Mouse (Mus musculus) CH12.LX (cell line): Measurements from ENCODE around the gene Irf3.

Experiments used
- CTCF ChIP-seq, 2 experiments: IDR thresholded peaks in 1 of 2; conservative IDR thresholded peaks in 1 of 2; 2 replicates each; pipeline ENCODE4 v1.5.1; 2011 to 2012; ENCODE audit warnings: low read depth in 2 of 2, low read length in 2 of 2, improper control_type of control experiment in 1 of 2, inconsistent platforms in 1 of 2, mild to moderate bottlenecking in 1 of 2, moderate library complexity in 1 of 2
- E2F4 ChIP-seq: IDR thresholded peaks from 2 replicates; pipeline ENCODE4 v1.6.1; 2011; ENCODE audit warnings: low read depth, low read length, improper control_type of control experiment; ENCODE audit not compliant: insufficient replicate concordance
- EP300 ChIP-seq: IDR thresholded peaks from 2 replicates; pipeline ENCODE4 v1.6.1; 2011; ENCODE audit warnings: low read length, improper control_type of control experiment
- GABPA ChIP-seq: IDR thresholded peaks from 2 replicates; pipeline ENCODE4 v1.6.1; 2012; ENCODE audit warnings: low read depth, low read length, improper control_type of control experiment, inconsistent platforms; ENCODE audit not compliant: insufficient replicate concordance
- JUND ChIP-seq: conservative IDR thresholded peaks from 2 replicates; pipeline ENCODE4 v1.6.1; 2011; ENCODE audit warnings: low read depth, low read length, improper control_type of control experiment
- MAX ChIP-seq: IDR thresholded peaks from 2 replicates; pipeline ENCODE4 v1.6.1; 2011; ENCODE audit warnings: low read length, improper control_type of control experiment
- MEF2A ChIP-seq: IDR thresholded peaks from 2 replicates; pipeline ENCODE4 v1.6.1; 2014; ENCODE audit warnings: low read depth, mild to moderate bottlenecking, inconsistent platforms, low read length, improper control_type of control experiment, borderline replicate concordance
- MYC ChIP-seq: IDR thresholded peaks from 2 replicates; pipeline ENCODE4 v1.6.1; 2011; ENCODE audit warnings: low read depth, mild to moderate bottlenecking, improper control_type of control experiment, low read length
- NRF1 ChIP-seq: IDR thresholded peaks from 2 replicates; pipeline ENCODE4 v1.6.1; 2014; ENCODE audit warnings: low read depth, mild to moderate bottlenecking, inconsistent platforms, low read length, improper control_type of control experiment, moderate library complexity
- POLR2A ChIP-seq: IDR thresholded peaks from 2 replicates; pipeline ENCODE4 v1.6.1; 2011; ENCODE audit warnings: low read depth, mild to moderate bottlenecking, improper control_type of control experiment, low read length
- TBP ChIP-seq: conservative IDR thresholded peaks from 2 replicates; pipeline ENCODE4 v1.6.1; 2011; ENCODE audit warnings: low read depth, low read length, improper control_type of control experiment
- TCF12 ChIP-seq: IDR thresholded peaks from 2 replicates; pipeline ENCODE4 v1.6.1; 2014; ENCODE audit warnings: low read depth, mild to moderate bottlenecking, inconsistent platforms, low read length, improper control_type of control experiment
- USF1 ChIP-seq: IDR thresholded peaks from 2 replicates; pipeline ENCODE4 v1.6.1; 2014; ENCODE audit warnings: low read depth, mild to moderate bottlenecking, inconsistent platforms, low read length, improper control_type of control experiment
- ZC3H11A ChIP-seq: IDR thresholded peaks from 2 replicates; pipeline ENCODE4 v1.6.1; 2012; ENCODE audit warnings: low read depth, mild to moderate bottlenecking, inconsistent platforms, low read length, improper control_type of control experiment

DNA sequence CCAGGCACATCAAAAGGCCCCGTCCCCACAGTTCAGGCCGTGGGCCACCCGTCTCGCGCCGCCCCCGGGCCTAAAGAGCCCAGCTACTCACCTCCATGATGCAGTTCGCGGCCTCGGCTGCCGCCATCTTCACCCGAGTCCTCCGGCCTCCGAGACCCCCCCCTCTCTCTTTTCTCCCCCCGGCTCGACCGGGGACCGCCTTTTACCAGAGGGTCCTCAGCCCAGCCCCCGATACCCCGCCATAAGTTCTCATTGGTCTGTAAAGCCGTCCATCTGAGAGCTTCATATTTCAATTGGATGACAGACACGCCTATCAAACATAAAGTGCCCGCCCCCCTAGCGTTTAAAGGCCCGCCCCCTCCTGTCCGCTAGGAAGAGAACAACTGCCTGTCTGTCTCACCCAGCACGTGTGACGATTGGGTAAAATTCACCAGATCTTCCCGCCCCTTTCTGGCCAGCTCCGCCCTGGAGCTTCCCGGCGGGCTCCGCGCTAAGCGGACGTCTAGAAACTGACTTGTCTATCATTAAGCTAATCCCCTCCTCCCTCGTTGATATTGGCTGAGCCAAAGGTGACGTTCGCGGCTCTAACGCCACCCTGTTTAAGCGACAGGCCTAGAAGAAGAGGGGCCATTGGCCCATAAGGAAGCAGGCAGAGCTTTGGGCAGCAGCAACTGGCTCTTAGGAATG is 11.1 kb upstream of the Irf3 start, which contains the start of gene Prmt1:
- no peak for TF ChIP-seq CTCF (conservative IDR thresholded peaks at IDR 0.05 in 1 of 2, IDR thresholded peaks at IDR 0.05 in 1 of 2; ENCODE audit: low read depth in 2 of 2, low read length in 2 of 2)
- no peak for TF ChIP-seq MAX
- TF ChIP-seq USF1 = no peak
- TF ChIP-seq MYC = no peak; the same call in 1 of the 2 replicates
- TF ChIP-seq TBP = peak; percentile 63
- TF ChIP-seq ZC3H11A = no peak
- peak; percentile 82 for TF ChIP-seq POLR2A
- no peak; the same call in 1 of the 2 replicates for TF ChIP-seq JUND
- peak; percentile 33; the same call in 1 of the 2 replicates for TF ChIP-seq NRF1
- TF ChIP-seq MEF2A = no peak; the same call in 1 of the 2 replicates
- no peak for TF ChIP-seq E2F4
- peak; percentile 85 for TF ChIP-seq TCF12
- no peak for TF ChIP-seq EP300
- no peak for TF ChIP-seq GABPA
